Mouse (Mus musculus): ENCODE results near the gene Zscan26.

DNA sequence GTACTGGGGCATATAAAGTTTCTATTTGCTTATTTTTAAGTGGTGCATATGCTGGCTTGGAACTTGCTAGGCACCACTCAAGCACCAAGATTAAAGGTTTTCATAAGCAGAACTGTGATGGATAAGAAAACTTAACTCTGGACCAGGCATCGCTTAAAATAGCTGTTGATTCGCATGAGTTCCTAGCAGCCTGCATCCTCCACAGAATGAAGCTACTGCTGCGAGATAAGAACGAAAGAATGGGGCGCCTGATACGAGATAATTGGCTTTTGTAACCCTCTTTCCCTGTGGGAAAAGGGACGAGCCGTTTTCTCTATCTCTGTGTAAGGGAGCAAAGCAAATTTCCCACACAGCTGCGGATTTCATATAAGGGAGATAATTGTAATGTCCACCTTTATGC, 15.6 kb upstream of the Zscan26 start:
- TF ChIP-seq CTCF (IDR thresholded peaks at IDR 0.05; ENCODE audit: control insufficient read depth, insufficient read depth, insufficient read length) = no peak
- TF ChIP-seq MAX (IDR thresholded peaks at IDR 0.05) = no peak

All from C2C12 (cell line).